Mouse (Mus musculus) monocyte, adult 5-6 weeks (primary cell): ENCODE results near the gene Sipa1l1. TPM values are rescaled to one million over a fixed set of nuclear protein-coding genes. Genes with fewer than 3 reads are reported as not detected.

Experiments
- ATAC-seq: fragments of 153-309, 156-312 bp; replicated peaks from 2 replicates; pipeline ENCODE4 v1.8.0; 2017; ENCODE audit warnings: mild to moderate bottlenecking; ENCODE audit not compliant: low TSS enrichment, insufficient number of reproducible peaks, severe bottlenecking, poor library complexity, low FRiP score
- total RNA-seq: library from RNA; stranded (forward); fragments of 200-1000, 200-491, 200-594 nt; gene quantifications from 3 replicates; pipeline ENCODE4 v1.2.3, GENCODE M21; 2017

The Sipa1l1 gene
- total RNA-seq, 1 experiment from 2014 or later, result 44.5 TPM

GRCm38 (mm10) chr12:82312091-82312820 lies 143.1 kb downstream of the Sipa1l1 start:
- ATAC-seq, result no peak

GRCm38 (mm10) chr12:82313091-82313490 lies 144.0 kb downstream of the Sipa1l1 start:
- no peak for ATAC-seq

DNA sequence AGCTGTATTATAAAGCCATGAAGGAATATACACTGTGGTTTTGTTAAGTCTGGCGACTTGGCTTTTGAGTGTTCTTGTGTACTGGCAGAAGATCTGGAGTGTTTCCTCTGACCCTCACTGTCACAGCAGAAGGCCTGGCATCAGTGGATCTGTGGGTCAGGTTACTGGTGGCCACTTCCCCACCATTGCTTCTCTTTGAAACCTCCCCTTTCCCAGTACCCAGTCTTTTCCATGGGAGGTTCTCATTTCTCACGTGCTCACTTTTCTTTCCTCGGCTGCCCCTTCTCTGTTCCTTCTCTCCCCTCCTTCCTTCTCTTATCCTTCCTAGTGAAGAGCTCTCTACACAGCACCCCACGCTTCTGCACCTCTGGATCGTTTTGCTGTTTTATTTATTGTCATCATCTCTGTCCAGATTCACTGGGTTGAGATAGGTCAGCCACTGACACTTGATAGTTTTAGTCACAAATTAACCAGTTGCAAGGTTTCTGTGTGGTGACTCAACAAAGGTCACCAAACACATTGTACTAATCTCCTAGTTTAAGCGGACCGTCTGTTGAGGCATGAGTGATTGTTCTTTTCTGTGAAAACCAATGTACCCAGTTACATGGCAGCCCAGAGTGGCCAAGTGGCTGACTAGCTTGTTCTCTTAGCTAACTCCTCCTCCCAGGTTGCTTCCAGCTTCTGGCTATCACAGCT lies 150.5 kb downstream of the Sipa1l1 start:
- ATAC-seq, result no peak

- ATAC-seq, result no peak
Observed at GRCm38 (mm10) chr12:82320204-82320603, 151.1 kb downstream of the Sipa1l1 start.

GRCm38 (mm10) chr12:82321397-82321796 lies 152.3 kb downstream of the Sipa1l1 start:
- ATAC-seq, result no peak

DNA sequence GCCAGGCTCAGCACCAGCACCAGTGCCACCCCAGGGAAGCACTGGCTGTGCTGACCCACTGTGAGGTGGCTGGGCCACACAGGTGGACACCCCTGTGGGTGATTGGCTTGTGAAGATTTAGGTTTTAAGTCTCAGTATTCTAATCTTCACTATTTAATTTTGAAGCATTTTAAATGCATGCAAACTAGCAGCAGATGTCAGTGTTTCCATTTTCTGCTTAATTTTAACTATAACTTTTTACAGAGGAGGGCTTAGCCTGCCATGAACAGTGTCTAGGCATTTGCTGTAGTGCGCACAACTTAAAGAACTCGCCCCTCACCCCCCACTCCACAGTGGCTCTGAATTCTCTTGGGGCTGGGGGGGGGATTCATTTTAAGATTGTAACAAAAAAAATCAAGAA lies 152.7 kb downstream of the Sipa1l1 start:
- no peak for ATAC-seq

DNA sequence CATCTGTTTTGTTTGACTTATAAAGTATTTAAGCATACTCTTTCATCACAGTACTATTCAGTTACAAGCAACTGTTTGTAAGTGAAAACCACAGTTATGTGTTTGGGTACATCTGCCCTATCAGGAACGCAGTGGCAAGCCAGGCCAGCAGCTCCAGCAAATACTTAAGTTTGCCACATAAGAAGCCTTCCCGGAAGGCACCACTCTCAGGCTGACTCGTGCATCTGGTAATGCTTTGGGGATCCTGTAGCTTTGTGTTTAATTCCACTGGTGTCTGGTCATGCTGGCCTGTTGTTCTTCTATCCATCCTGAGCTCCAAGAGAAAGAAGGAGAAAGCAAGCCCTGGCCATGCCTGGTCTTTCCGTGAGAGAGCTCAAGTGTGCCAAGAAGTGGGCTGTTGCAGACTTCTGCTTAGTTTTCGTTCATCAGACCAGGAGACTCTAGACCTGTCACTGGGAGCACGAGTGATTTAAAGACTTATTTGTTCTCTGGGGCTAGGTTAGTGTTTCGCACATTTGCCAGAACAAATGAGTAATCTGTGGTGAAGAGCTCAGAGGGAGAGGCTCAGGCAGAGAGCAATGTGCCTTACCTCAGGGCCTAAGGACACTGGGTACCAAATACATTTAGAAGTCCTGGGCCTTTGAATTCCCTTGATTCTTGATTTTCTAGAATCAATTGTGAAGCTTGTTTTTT lies 153.8 kb downstream of the Sipa1l1 start:
- no peak for ATAC-seq

DNA sequence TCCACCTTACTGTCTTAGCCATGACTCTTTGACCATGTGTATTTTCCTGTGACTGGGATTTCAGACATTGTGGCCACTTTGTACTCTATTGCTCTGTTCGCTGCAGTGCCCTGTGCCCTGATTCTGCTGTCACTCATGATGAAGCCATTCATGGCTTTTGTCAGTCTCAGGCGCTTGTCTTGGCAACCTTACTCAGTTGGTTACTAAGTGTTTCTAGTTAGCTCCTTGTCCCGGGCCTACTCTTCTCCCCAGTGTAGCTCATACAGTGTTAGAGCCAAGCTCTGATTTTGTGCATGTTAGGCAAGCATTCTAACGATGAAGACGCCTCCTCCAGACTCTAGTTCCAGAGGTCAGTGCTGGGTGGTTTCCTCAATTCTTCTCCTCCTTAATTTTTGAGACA lies 155.5 kb downstream of the Sipa1l1 start:
- ATAC-seq, result no peak

- no peak for ATAC-seq
Observed at GRCm38 (mm10) chr12:82325502-82325901, 156.4 kb downstream of the Sipa1l1 start.

- no peak for ATAC-seq
Observed at GRCm38 (mm10) chr12:82326438-82326837, 157.3 kb downstream of the Sipa1l1 start.

DNA sequence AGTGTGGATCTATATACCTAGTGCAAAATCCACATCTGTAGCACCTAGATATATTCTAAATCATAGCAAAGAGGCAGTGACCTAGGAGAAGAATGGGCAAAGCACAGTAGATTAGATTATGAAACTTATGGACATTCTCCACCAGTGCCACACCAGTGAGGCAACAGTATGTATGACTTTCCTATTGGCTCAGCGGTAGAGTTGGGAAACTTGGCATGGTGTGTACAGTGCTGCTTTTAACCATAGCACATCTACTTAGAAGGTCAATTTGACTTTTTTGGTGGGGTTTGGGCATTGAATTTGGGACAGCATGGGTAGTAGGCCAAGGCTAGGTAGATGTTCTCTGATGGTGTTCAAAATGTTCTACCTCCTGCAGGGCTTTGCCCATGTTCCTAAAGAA lies 159.0 kb downstream of the Sipa1l1 start:
- ATAC-seq, result no peak

- no peak for ATAC-seq
Observed at GRCm38 (mm10) chr12:82332836-82333614, 163.9 kb downstream of the Sipa1l1 start.

- ATAC-seq, result no peak
Observed at GRCm38 (mm10) chr12:82333999-82334398, 164.9 kb downstream of the Sipa1l1 start.

DNA sequence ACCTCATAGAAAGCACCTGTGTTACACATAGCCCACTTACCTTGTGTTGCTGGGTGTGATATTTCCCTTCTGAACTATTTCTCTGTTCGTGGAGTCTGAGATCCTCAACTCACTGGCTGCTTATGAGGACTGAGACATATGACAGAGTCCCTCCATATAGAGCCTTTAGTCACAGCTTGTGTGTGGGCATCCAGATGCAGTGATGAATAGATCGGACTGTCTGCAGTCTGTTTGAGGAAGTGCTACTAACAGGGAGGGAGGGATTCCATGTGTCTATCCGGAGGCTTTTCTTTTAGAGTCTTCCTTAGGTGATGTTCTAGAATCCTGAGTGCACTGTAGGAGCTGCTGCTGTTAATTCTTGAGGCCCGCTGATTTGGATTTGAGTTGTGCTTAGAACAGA lies 165.4 kb downstream of the Sipa1l1 start:
- ATAC-seq, result no peak

DNA sequence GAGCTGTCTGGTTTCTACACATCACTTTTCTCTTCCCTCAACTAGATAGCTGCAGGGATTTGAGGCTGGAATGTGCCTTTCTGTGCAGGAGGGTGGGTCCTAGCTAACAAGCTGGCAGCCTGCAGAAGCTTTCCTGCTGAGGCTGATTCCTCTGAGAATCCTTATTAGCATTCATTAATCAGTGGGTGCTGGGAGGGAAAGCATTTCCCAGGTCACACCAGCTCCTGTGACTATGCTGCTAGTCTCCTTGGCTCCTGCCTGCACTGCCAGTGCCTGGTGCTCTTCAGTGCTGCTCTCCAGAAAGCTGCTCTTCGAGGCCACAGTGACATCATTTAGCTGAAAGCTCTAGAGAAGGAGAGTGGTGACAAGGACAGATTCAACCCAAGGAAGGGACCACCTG lies 166.0 kb downstream of the Sipa1l1 start:
- no peak for ATAC-seq

GRCm38 (mm10) chr12:82338550-82338949 lies 169.4 kb downstream of the Sipa1l1 start:
- ATAC-seq, result no peak

- ATAC-seq, result no peak
Observed at GRCm38 (mm10) chr12:82339221-82339861, 170.2 kb downstream of the Sipa1l1 start.

- ATAC-seq, result no peak
Observed at GRCm38 (mm10) chr12:82340196-82340918, 171.2 kb downstream of the Sipa1l1 start.
